Mouse (Mus musculus): ENCODE data around the gene Alg14.

- TF ChIP-seq FLI1 (IDR thresholded peaks at IDR 0.05; ENCODE audit: low read length) (no peak), GATA1 (IDR thresholded peaks at IDR 0.05; ENCODE audit: borderline replicate concordance, low read length) (no peak)
These were observed 70.4 kb downstream of the Alg14 start for GRCm38 (mm10) chr3:121362002-121362401.

Measured in megakaryocyte, embryonic 14.5 days (primary cell).